Mouse (Mus musculus) limb, embryonic 14.5 days (tissue): ENCODE measurements around the gene Cnrip1. TPM values are rescaled to one million over a fixed set of nuclear protein-coding genes. Genes with fewer than 3 reads are reported as not detected.

Source experiments
- ATAC-seq: fragments of 200-750 bp; cut with Nextera tagmentation; 2 replicates; pipeline ENCODE4 v1.8.0; 2017; ENCODE audit warnings: low read depth, moderate number of reproducible peaks, moderate TSS enrichment; ENCODE audit not compliant: low FRiP score
- DNase-seq: peaks from one replicate; pipeline ENCODE4 v3.0.0-alpha.2; 2015; ENCODE audit warnings: low spot score
- H3K27ac ChIP-seq: fragments of 300-500 bp; sonication (generic); replicated peaks from 2 replicates; pipeline ENCODE4 v1.5.1; 2014; ENCODE audit warnings: low read depth, mild to moderate bottlenecking, low read length, moderate library complexity, mixed read lengths
- H3K27me3 ChIP-seq: fragments of 300-500 bp; sonication (generic); 2 replicates; pipeline ENCODE4 v1.6.1; 2014; ENCODE audit warnings: low read length, mixed read lengths; ENCODE audit not compliant: control insufficient read depth, insufficient read depth
- H3K36me3 ChIP-seq: fragments of 300-500 bp; sonication (generic); 2 replicates; pipeline ENCODE4 v1.6.1; 2014; ENCODE audit warnings: mild to moderate bottlenecking, low read length, moderate library complexity, mixed read lengths; ENCODE audit not compliant: control insufficient read depth, insufficient read depth
- H3K4me1 ChIP-seq: fragments of 300-500 bp; sonication (generic); 2 replicates; pipeline ENCODE4 v1.6.1; 2014; ENCODE audit warnings: antibody characterized with exemption, low read length, mixed read lengths; ENCODE audit not compliant: control insufficient read depth, insufficient read depth
- H3K4me2 ChIP-seq: fragments of 300-500 bp; sonication (generic); replicated peaks from 2 replicates; pipeline ENCODE4 v1.6.1; 2014; ENCODE audit warnings: low read depth, mild to moderate bottlenecking, low read length, moderate library complexity; ENCODE audit not compliant: severe bottlenecking
- H3K4me3 ChIP-seq: fragments of 300-500 bp; sonication (generic); replicated peaks from 2 replicates; pipeline ENCODE4 v1.5.1; 2014; ENCODE audit warnings: low read length
- H3K9ac ChIP-seq: fragments of 300-500 bp; sonication (generic); 2 replicates; pipeline ENCODE4 v1.6.1; 2014; ENCODE audit warnings: mild to moderate bottlenecking, low read depth, low read length, moderate library complexity; ENCODE audit not compliant: severe bottlenecking
- H3K9me3 ChIP-seq: fragments of 300-500 bp; sonication (generic); 2 replicates; pipeline ENCODE4 v1.6.1; 2016; ENCODE audit warnings: low read length; ENCODE audit not compliant: control insufficient read depth
- POLR2A ChIP-seq: fragments of 200-500 bp; IDR thresholded peaks from 2 replicates; pipeline ENCODE4 v1.8.0; 2012; ENCODE audit warnings: inconsistent platforms, mild to moderate bottlenecking, moderate library complexity, borderline replicate concordance; ENCODE audit not compliant: insufficient read depth, insufficient read length; ENCODE audit errors: extremely low read depth
- WGBS: fragments of 180-500 bp; shearing (Covaris S2); extraction: QIAGEN DNeasy Blood & Tissue Kit; methylation state at CpG from one replicate; pipeline ENCODE4 v1.1.7; 2014; 5-methylcytosine and 5-hydroxymethylcytosine counted together
- polyA plus RNA-seq, 2 experiments: library from polyadenylated mRNA; depleted of rRNA in 1 of 2; stranded (reverse) in 1 of 2; unstranded in 1 of 2; fragments of >200 nt; fragmentation: Nextera tagmentation in 1 of 2; extraction: Ambion mirVana in 1 of 2; gene quantifications; 2 replicates each; pipeline versions ENCODE4 v1.2.1 to v1.2.3; 2012 to 2014

Cnrip1 gene
- polyA plus RNA-seq, 2 experiments: 21.8 to 22.2 TPM

DNA sequence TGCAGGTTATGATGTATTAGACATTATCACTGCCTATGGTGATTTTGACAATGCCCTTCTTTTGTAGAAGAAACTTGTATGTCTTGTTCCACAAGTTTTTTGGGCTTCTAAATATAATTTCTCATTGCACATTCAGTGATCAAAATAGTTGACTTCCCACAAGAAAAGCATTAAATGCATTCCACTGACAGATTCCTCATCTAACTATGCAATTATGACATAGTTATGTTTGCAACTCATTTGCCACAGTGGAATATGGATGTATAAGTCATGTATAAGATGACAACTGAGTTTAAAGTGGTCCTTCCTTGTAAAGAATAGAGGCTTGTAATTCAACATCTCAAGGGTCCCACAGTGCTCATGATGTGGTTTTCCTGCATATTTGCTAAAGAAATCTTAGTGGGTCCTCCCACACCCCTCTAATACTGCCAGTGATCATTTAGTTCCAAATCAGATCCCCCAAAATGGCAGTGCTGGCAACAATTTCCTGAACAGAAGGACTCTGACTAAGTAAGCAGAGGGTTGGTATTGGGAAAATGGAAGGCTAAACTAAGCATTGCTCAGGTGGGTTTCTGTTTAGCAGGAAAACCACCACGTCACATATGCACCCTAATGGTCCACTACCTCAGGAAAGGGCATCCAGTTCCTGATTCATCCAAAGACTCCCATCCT lies 61.2 kb downstream of the Cnrip1 start:
- WGBS: 74% methylated on average over 1 of the region's 1 CpGs
- H3K4me1 ChIP-seq: no peaks in the 10 kb centered on the region
- H3K27ac ChIP-seq: no peak overlapping the region
- TF ChIP-seq POLR2A: no peak
- DNase-seq: no peak
- H3K36me3 ChIP-seq: no peaks in the 10 kb centered on the region
- H3K9me3 ChIP-seq: no peaks in the 10 kb centered on the region
- no peak for ATAC-seq
- no peak overlapping the region for H3K4me3 ChIP-seq
- no peaks in the 10 kb centered on the region for H3K27me3 ChIP-seq
- H3K4me2 ChIP-seq: no peak overlapping the region
- no peak overlapping the region for H3K9ac ChIP-seq

DNA sequence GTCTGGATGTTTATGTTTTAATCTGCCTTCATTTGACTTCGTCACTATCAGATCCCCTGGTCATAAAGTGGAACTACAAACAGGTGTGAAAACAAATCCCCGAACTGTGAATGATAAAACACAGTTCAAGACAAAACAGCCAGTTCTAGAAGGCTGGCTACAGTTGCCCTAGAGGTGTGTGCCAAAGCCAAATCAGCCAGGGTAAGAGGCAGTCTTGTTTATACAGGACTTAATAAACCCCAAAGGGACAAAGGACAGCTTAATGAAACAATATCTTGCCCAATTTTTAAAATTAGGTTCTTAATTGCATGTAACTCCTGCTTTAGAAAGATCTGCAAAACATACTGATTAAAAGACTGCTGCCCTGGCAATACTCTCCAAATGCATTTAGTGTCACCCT lies 75.0 kb downstream of the Cnrip1 start:
- Histone ChIP-seq H3K27me3 (no peaks in the 10 kb centered on the region), H3K4me1 (no peaks in the 10 kb centered on the region), H3K4me3 (no peak overlapping the region), H3K9me3 (no peaks in the 10 kb centered on the region), H3K9ac (no peak overlapping the region), H3K27ac (no peak overlapping the region), H3K36me3 (no peaks in the 10 kb centered on the region), H3K4me2 (no peak overlapping the region)
- TF ChIP-seq POLR2A: no peak
- WGBS: 33% methylated on average over 2 of the region's 2 CpGs
- DNase-seq (no peak), ATAC-seq (no peak)

Other genes starting within 250 kb of the Cnrip1 start
- gene Fbxo48, start 100.2 kb upstream of the Cnrip1 start, polyA plus RNA-seq (2012; rRNA removed): 2.9 and 4.1 TPM in 2 replicates
- gene Fbxo48, start 100.2 kb upstream of the Cnrip1 start, polyA plus RNA-seq (2014; fragmentation: Nextera tagmentation; extraction: Ambion mirVana): 1.4 and 2.2 TPM in 2 replicates
- gene Plek, start 795 bp downstream of the Cnrip1 start, polyA plus RNA-seq (2012; rRNA removed): 2.1 and 2.2 TPM in 2 replicates
- 3.8 and 3.9 TPM in 2 replicates for gene Plek, start 795 bp downstream of the Cnrip1 start, polyA plus RNA-seq (2014; fragmentation: Nextera tagmentation; extraction: Ambion mirVana)
- 52.8 and 61.8 TPM in 2 replicates for gene Ppp3r1, start 107.7 kb downstream of the Cnrip1 start, polyA plus RNA-seq (2012; rRNA removed)
- gene Ppp3r1, start 107.7 kb downstream of the Cnrip1 start, polyA plus RNA-seq (2014; fragmentation: Nextera tagmentation; extraction: Ambion mirVana): 93.1 and 96.5 TPM in 2 replicates
- 14.7 and 15.6 TPM in 2 replicates for gene Wdr92, start 130.5 kb downstream of the Cnrip1 start, polyA plus RNA-seq (2012; rRNA removed)
- 25.5 and 25.7 TPM in 2 replicates for gene Wdr92, start 130.5 kb downstream of the Cnrip1 start, polyA plus RNA-seq (2014; fragmentation: Nextera tagmentation; extraction: Ambion mirVana)
- 15.0 and 20.0 TPM in 2 replicates for gene Pno1, start 160.0 kb downstream of the Cnrip1 start, polyA plus RNA-seq (2012; rRNA removed)
- 71.4 and 75.6 TPM in 2 replicates for gene Pno1, start 160.0 kb downstream of the Cnrip1 start, polyA plus RNA-seq (2014; fragmentation: Nextera tagmentation; extraction: Ambion mirVana)
- 32.2 and 72.5 TPM in 2 replicates for gene C1d, start 206.0 kb downstream of the Cnrip1 start, polyA plus RNA-seq (2012; rRNA removed)
- gene C1d, start 206.0 kb downstream of the Cnrip1 start, polyA plus RNA-seq (2014; fragmentation: Nextera tagmentation; extraction: Ambion mirVana): 110 and 114 TPM in 2 replicates